Mouse (Mus musculus): ENCODE measurements around the gene Deup1. TPM values are rescaled to one million over a fixed set of nuclear protein-coding genes. Genes with fewer than 3 reads are reported as not detected.
"Not testable (repeated sequence)": the region's sequence is repeated elsewhere in the genome, so short reads cannot be mapped to it uniquely, and the experiment has no call there.

Gene Deup1
- polyA plus RNA-seq, 1 experiment: not detected

- no peak overlapping the region for H3K27ac ChIP-seq (ENCODE audit: insufficient read depth, low read depth, low read length)
- no peak overlapping the region for H3K4me3 ChIP-seq (ENCODE audit: insufficient read depth, low read length)
- no peak for TF ChIP-seq POLR2A (IDR thresholded peaks at IDR 0.05; ENCODE audit: borderline replicate concordance, low read depth, low read length)
- TF ChIP-seq CTCF (IDR thresholded peaks at IDR 0.05; ENCODE audit: low read depth, low read length): no peak
- no peaks in the 10 kb centered on the region for H3K4me1 ChIP-seq (ENCODE audit: control insufficient read depth, insufficient read depth, low read length)
Observed at GRCm38 (mm10) chr9:15574750-15575454, 52.8 kb downstream of the Deup1 start.

- Histone ChIP-seq H3K27ac (ENCODE audit: insufficient read depth, low read depth, low read length) (no peak overlapping the region), H3K4me1 (ENCODE audit: control insufficient read depth, insufficient read depth, low read length) (no peaks in the 10 kb centered on the region)
- TF ChIP-seq CTCF (IDR thresholded peaks at IDR 0.05; ENCODE audit: low read depth, low read length): no peak
- TF ChIP-seq POLR2A (IDR thresholded peaks at IDR 0.05; ENCODE audit: borderline replicate concordance, low read depth, low read length): no peak
Observed at GRCm38 (mm10) chr9:15562353-15562752, 65.4 kb downstream of the Deup1 start.

GRCm38 (mm10) chr9:15560451-15560850 lies 67.3 kb downstream of the Deup1 start:
- no peaks in the 10 kb centered on the region for H3K4me1 ChIP-seq (ENCODE audit: control insufficient read depth, insufficient read depth, low read length)
- no peak overlapping the region for H3K4me3 ChIP-seq (ENCODE audit: insufficient read depth, low read length)
- TF ChIP-seq CTCF (IDR thresholded peaks at IDR 0.05; ENCODE audit: low read depth, low read length) (no peak), POLR2A (IDR thresholded peaks at IDR 0.05; ENCODE audit: borderline replicate concordance, low read depth, low read length) (no peak)
- no peak overlapping the region for H3K27ac ChIP-seq (ENCODE audit: insufficient read depth, low read depth, low read length)

More at GRCm38 (mm10) chr9:15562353-15562752, 65.4 kb downstream of the Deup1 start:
- no peak overlapping the region for H3K4me3 ChIP-seq (ENCODE audit: insufficient read depth, low read length)

GRCm38 (mm10) chr9:15553322-15553721 lies 74.4 kb downstream of the Deup1 start:
- no peak overlapping the region for H3K4me3 ChIP-seq (ENCODE audit: insufficient read depth, low read length)
- no peak for TF ChIP-seq CTCF (IDR thresholded peaks at IDR 0.05; ENCODE audit: low read depth, low read length)
- no peak for TF ChIP-seq POLR2A (IDR thresholded peaks at IDR 0.05; ENCODE audit: borderline replicate concordance, low read depth, low read length)
- peaks cover 7% of the 10 kb centered on the region for H3K4me1 ChIP-seq (ENCODE audit: control insufficient read depth, insufficient read depth, low read length)
- H3K27ac ChIP-seq (ENCODE audit: insufficient read depth, low read depth, low read length): no peak overlapping the region

GRCm38 (mm10) chr9:15551933-15552851 lies 75.5 kb downstream of the Deup1 start:
- Histone ChIP-seq H3K4me3 (ENCODE audit: insufficient read depth, low read length) (no peak overlapping the region), H3K4me1 (ENCODE audit: control insufficient read depth, insufficient read depth, low read length) (peaks cover 7% of the 10 kb centered on the region), H3K27ac (ENCODE audit: insufficient read depth, low read depth, low read length) (no peak overlapping the region)
- TF ChIP-seq POLR2A (IDR thresholded peaks at IDR 0.05; ENCODE audit: borderline replicate concordance, low read depth, low read length) (no peak), CTCF (IDR thresholded peaks at IDR 0.05; ENCODE audit: low read depth, low read length) (no peak)

- H3K4me3 ChIP-seq (ENCODE audit: insufficient read depth, low read length); H3K4me1 ChIP-seq (ENCODE audit: control insufficient read depth, insufficient read depth, low read length); H3K27ac ChIP-seq (ENCODE audit: insufficient read depth, low read depth, low read length): not testable (repeated sequence)
Observed at GRCm38 (mm10) chr9:15551073-15551472, 76.7 kb downstream of the Deup1 start.

- no peak overlapping the region for H3K27ac ChIP-seq (ENCODE audit: insufficient read depth, low read depth, low read length)
- H3K4me1 ChIP-seq (ENCODE audit: control insufficient read depth, insufficient read depth, low read length): peaks cover 7% of the 10 kb centered on the region
- TF ChIP-seq CTCF (IDR thresholded peaks at IDR 0.05; ENCODE audit: low read depth, low read length): no peak
- TF ChIP-seq POLR2A (IDR thresholded peaks at IDR 0.05; ENCODE audit: borderline replicate concordance, low read depth, low read length): no peak
- no peak overlapping the region for H3K4me3 ChIP-seq (ENCODE audit: insufficient read depth, low read length)
Observed at GRCm38 (mm10) chr9:15550461-15550961, 77.2 kb downstream of the Deup1 start.

GRCm38 (mm10) chr9:15541735-15542354 lies 85.9 kb downstream of the Deup1 start:
- H3K4me1 ChIP-seq (ENCODE audit: control insufficient read depth, insufficient read depth, low read length): peaks cover 32% of the 10 kb centered on the region
- no peak for TF ChIP-seq CTCF (IDR thresholded peaks at IDR 0.05; ENCODE audit: low read depth, low read length)
- no peak for TF ChIP-seq POLR2A (IDR thresholded peaks at IDR 0.05; ENCODE audit: borderline replicate concordance, low read depth, low read length)
- peak overlapping the region; percentile 75 for H3K27ac ChIP-seq (ENCODE audit: insufficient read depth, low read depth, low read length)
- H3K4me3 ChIP-seq (ENCODE audit: insufficient read depth, low read length): no peak overlapping the region

GRCm38 (mm10) chr9:15538979-15539533 lies 88.7 kb downstream of the Deup1 start:
- H3K4me1 ChIP-seq (ENCODE audit: control insufficient read depth, insufficient read depth, low read length): peaks cover 34% of the 10 kb centered on the region
- H3K4me3 ChIP-seq (ENCODE audit: insufficient read depth, low read length): no peak overlapping the region
- TF ChIP-seq POLR2A (IDR thresholded peaks at IDR 0.05; ENCODE audit: borderline replicate concordance, low read depth, low read length): no peak
- TF ChIP-seq CTCF (IDR thresholded peaks at IDR 0.05; ENCODE audit: low read depth, low read length): no peak
- no peak overlapping the region for H3K27ac ChIP-seq (ENCODE audit: insufficient read depth, low read depth, low read length)
